Mouse (Mus musculus): ENCODE measurements around the gene Tmsb4x. TPM values are rescaled to one million over a fixed set of nuclear protein-coding genes. Genes with fewer than 3 reads are reported as not detected.

Tmsb4x gene
- 319 and 478 TPM in 2 replicates for total RNA-seq (2014; rRNA removed)
- polyA plus RNA-seq (2012; rRNA removed), result 19.4 and 22.9 TPM in 2 replicates

DNA sequence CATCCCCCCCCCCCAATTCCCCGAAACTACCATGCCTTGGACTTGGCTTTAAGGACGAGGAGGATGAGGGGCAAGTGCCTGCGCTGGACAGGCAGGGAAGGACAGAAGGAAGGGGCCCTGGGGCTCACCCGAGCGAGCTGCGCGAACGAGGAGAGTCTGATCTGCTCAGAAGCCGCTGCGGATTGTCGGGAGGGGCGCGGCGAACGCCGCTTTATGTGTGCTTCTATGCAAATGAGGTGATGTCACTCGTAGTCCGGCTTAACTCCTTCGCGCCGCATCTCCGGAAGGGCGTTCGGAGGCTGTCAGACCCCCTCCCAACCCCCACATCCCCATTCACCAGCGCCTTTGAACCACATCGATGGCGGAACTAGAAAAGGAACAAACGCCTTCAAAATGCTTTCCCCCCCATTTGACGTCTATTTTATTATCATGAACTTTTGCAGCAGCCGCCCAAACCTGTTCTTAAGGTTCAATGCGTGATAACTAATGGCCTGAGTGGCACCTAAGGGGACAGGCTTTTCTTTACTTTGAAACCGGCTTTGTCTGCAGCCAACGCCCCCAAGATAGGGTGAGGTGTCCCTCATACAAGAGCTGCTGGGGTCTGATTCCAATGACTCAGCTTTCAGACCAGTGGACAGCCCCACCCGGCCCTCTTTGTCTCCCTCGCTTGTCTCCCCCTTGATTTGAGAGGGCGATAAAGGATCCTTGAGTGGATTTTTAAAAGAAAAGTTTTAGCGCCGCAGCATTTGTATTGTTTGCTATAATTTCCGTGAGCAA is at the start of gene Tmsb4x:
Gene Tmsb4x, minus strand, starts transcription at position 338 of the 777 bp plus-strand sequence.
- no peaks in the 10 kb centered on the region for H3K27me3 ChIP-seq (ENCODE audit: control insufficient read depth, insufficient read depth, low read length)
- H3K79me2 ChIP-seq (ENCODE audit: control insufficient read depth, insufficient read depth, low read length), result no peaks in the 10 kb centered on the region
- H3K36me3 ChIP-seq (ENCODE audit: control insufficient read depth, insufficient read depth, low read length), result peaks cover 5% of the 10 kb centered on the region; the same call in 1 of the 2 replicates
- DNase-seq (ENCODE audit: extremely low read depth, low read depth, low spot score), result no peak
- H3K4me1 ChIP-seq (ENCODE audit: control insufficient read depth, insufficient read depth, low read length), result no peaks in the 10 kb centered on the region; the same call in 1 of the 2 replicates
- TF ChIP-seq POLR2A (IDR thresholded peaks at IDR 0.05; ENCODE audit: extremely low read depth, insufficient read depth, low read length), result peak; percentile 82
- TF ChIP-seq CTCF (IDR thresholded peaks at IDR 0.05; ENCODE audit: low read depth, low read length), result no peak
- peak within 1 kb of the TSS; percentile 80 for H3K27ac ChIP-seq (replicated peaks; ENCODE audit: insufficient read depth, low read depth, low read length)
- WGBS, result 5% methylated on average over 39 of the region's 39 CpGs
- H3K4me3 ChIP-seq (ENCODE audit: insufficient read depth, low read depth, low read length), result peak within 1 kb of the TSS; percentile 61
- peak within 1 kb of the TSS; percentile 68 for H3K9ac ChIP-seq (ENCODE audit: low read depth, low read length)

- DNase-seq (ENCODE audit: extremely low read depth, low read depth, low spot score), result no peak
- no peak for TF ChIP-seq POLR2A (IDR thresholded peaks at IDR 0.05; ENCODE audit: extremely low read depth, insufficient read depth, low read length)
- TF ChIP-seq CTCF (IDR thresholded peaks at IDR 0.05; ENCODE audit: low read depth, low read length), result no peak
- Histone ChIP-seq H3K36me3 (ENCODE audit: control insufficient read depth, insufficient read depth, low read length) (no peaks in the 10 kb centered on the region), H3K27me3 (ENCODE audit: control insufficient read depth, insufficient read depth, low read length) (no peaks in the 10 kb centered on the region), H3K9ac (ENCODE audit: low read depth, low read length) (no peak overlapping the region), H3K27ac (replicated peaks; ENCODE audit: insufficient read depth, low read depth, low read length) (no peak overlapping the region), H3K4me1 (ENCODE audit: control insufficient read depth, insufficient read depth, low read length) (no peaks in the 10 kb centered on the region), H3K4me3 (ENCODE audit: insufficient read depth, low read depth, low read length) (no peak overlapping the region), H3K79me2 (ENCODE audit: control insufficient read depth, insufficient read depth, low read length) (no peaks in the 10 kb centered on the region)
- 95% methylated on average over 3 of the region's 3 CpGs for WGBS
These were observed 32.6 kb upstream of the Tmsb4x start for GRCm38 (mm10) chrX:167241736-167242135.

- no peak overlapping the region for H3K9ac ChIP-seq (ENCODE audit: low read depth, low read length)
- H3K4me3 ChIP-seq (ENCODE audit: insufficient read depth, low read depth, low read length), result no peak overlapping the region
- no peaks in the 10 kb centered on the region for H3K36me3 ChIP-seq (ENCODE audit: control insufficient read depth, insufficient read depth, low read length)
- H3K27me3 ChIP-seq (ENCODE audit: control insufficient read depth, insufficient read depth, low read length), result no peaks in the 10 kb centered on the region
- H3K79me2 ChIP-seq (ENCODE audit: control insufficient read depth, insufficient read depth, low read length), result no peaks in the 10 kb centered on the region
- no peak for DNase-seq (ENCODE audit: extremely low read depth, low read depth, low spot score)
- TF ChIP-seq CTCF (IDR thresholded peaks at IDR 0.05; ENCODE audit: low read depth, low read length), result no peak
- no peak for TF ChIP-seq POLR2A (IDR thresholded peaks at IDR 0.05; ENCODE audit: extremely low read depth, insufficient read depth, low read length)
- 73% methylated on average over 9 of the region's 9 CpGs for WGBS
- no peak overlapping the region for H3K27ac ChIP-seq (replicated peaks; ENCODE audit: insufficient read depth, low read depth, low read length)
- H3K4me1 ChIP-seq (ENCODE audit: control insufficient read depth, insufficient read depth, low read length), result no peaks in the 10 kb centered on the region
These were observed 30.3 kb upstream of the Tmsb4x start for GRCm38 (mm10) chrX:167239293-167239921.

- H3K36me3 ChIP-seq (ENCODE audit: control insufficient read depth, insufficient read depth, low read length), result no peaks in the 10 kb centered on the region
- 22% methylated on average over 9 of the region's 9 CpGs for WGBS
- H3K79me2 ChIP-seq (ENCODE audit: control insufficient read depth, insufficient read depth, low read length), result no peaks in the 10 kb centered on the region
- DNase-seq (ENCODE audit: extremely low read depth, low read depth, low spot score), result no peak
- H3K9ac ChIP-seq (ENCODE audit: low read depth, low read length), result no peak overlapping the region
- no peaks in the 10 kb centered on the region for H3K27me3 ChIP-seq (ENCODE audit: control insufficient read depth, insufficient read depth, low read length)
- no peak for TF ChIP-seq POLR2A (IDR thresholded peaks at IDR 0.05; ENCODE audit: extremely low read depth, insufficient read depth, low read length)
- peak; percentile 72 for TF ChIP-seq CTCF (IDR thresholded peaks at IDR 0.05; ENCODE audit: low read depth, low read length)
- no peak overlapping the region; the same call in 1 of the 2 replicates for H3K27ac ChIP-seq (replicated peaks; ENCODE audit: insufficient read depth, low read depth, low read length)
- no peaks in the 10 kb centered on the region for H3K4me1 ChIP-seq (ENCODE audit: control insufficient read depth, insufficient read depth, low read length)
- H3K4me3 ChIP-seq (ENCODE audit: insufficient read depth, low read depth, low read length), result no peak overlapping the region
These were observed 24.1 kb upstream of the Tmsb4x start for GRCm38 (mm10) chrX:167233104-167233687.

DNA sequence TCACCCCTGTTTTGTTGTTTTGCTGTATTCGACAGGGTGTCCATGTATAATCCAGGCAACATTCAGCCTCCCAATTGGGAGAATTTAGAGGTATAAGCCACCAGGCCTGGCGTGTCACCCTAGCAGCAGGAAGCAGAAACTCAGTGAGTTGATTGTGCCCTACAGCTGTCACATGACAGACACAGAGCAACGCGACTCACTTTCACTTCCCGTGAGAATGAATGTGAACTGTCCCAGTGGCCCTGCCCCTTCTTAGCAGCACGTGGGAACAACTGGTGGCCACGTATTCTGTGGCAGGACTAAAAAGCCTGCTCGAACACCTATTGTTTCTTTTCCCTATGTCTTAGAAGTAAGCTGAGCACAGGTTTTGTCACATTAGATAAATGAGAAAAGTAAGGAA is 22.0 kb upstream of the Tmsb4x start:
- Histone ChIP-seq H3K27ac (replicated peaks; ENCODE audit: insufficient read depth, low read depth, low read length) (no peak overlapping the region), H3K4me1 (ENCODE audit: control insufficient read depth, insufficient read depth, low read length) (no peaks in the 10 kb centered on the region), H3K36me3 (ENCODE audit: control insufficient read depth, insufficient read depth, low read length) (no peaks in the 10 kb centered on the region), H3K9ac (ENCODE audit: low read depth, low read length) (no peak overlapping the region), H3K79me2 (ENCODE audit: control insufficient read depth, insufficient read depth, low read length) (no peaks in the 10 kb centered on the region), H3K4me3 (ENCODE audit: insufficient read depth, low read depth, low read length) (no peak overlapping the region), H3K27me3 (ENCODE audit: control insufficient read depth, insufficient read depth, low read length) (no peaks in the 10 kb centered on the region)
- 59% methylated on average over 8 of the region's 8 CpGs for WGBS
- no peak for DNase-seq (ENCODE audit: extremely low read depth, low read depth, low spot score)
- TF ChIP-seq POLR2A (IDR thresholded peaks at IDR 0.05; ENCODE audit: extremely low read depth, insufficient read depth, low read length), result no peak
- no peak for TF ChIP-seq CTCF (IDR thresholded peaks at IDR 0.05; ENCODE audit: low read depth, low read length)
